Mouse (Mus musculus) embryonic fibroblast, embryonic 13.5 days (primary cell): ENCODE results near the gene Lig1.

ENCODE experiments used
- CTCF ChIP-seq: IDR thresholded peaks from 2 replicates; pipeline ENCODE4 v1.5.1; 2011; ENCODE audit warnings: mild to moderate bottlenecking, control low read depth, low read length, moderate library complexity, borderline replicate concordance; ENCODE audit not compliant: insufficient read depth
- POLR2A ChIP-seq: IDR thresholded peaks from 2 replicates; pipeline ENCODE4 v1.6.1; 2011; ENCODE audit warnings: low read depth, mild to moderate bottlenecking, control low read depth, low read length, moderate library complexity

DNA sequence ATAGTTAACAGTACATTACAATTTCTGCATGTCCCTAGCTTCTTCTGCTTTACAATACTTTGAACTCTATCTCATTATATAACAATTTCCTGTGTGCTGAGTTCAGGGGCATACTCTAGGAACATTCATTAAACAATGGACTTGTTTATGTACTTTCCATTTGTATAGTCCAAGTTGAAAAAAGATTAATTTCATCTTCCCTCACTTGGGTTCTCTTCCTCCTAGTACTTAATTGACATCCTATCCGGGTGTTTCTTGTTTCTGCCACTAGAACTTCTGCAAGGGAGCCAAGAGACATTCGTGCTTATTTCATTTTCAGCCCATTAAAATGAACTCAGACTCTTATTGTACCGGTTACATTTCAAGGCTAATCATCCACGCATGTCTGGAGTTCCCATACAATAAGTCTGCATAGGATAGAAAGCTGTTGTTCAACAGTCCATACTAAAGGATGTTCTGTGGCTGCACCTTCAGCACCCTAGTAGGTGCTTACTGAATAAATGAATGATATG, 8.3 kb upstream of the Lig1 start:
- TF ChIP-seq CTCF (no peak), POLR2A (no peak)
